Mouse (Mus musculus) embryonic facial prominence, embryonic 11.5 days (tissue): ENCODE measurements around the gene Hyal1. TPM values are rescaled to one million over a fixed set of nuclear protein-coding genes. Genes with fewer than 3 reads are reported as not detected.

Source experiments
- ATAC-seq: fragments of 200-750 bp; cut with Nextera tagmentation; replicated peaks from 2 replicates; pipeline ENCODE4 v1.8.0; 2017; ENCODE audit warnings: low read depth; ENCODE audit not compliant: insufficient number of reproducible peaks, low FRiP score, low TSS enrichment
- DNase-seq: peaks from one replicate; pipeline ENCODE4 v3.0.0-alpha.2; 2015; ENCODE audit warnings: low spot score
- H3K27ac ChIP-seq: fragments of 300-500 bp; sonication (generic); replicated peaks from 2 replicates; pipeline ENCODE4 v1.5.1; 2014; ENCODE audit warnings: mild to moderate bottlenecking, low read depth, low read length, control low read depth
- H3K27me3 ChIP-seq: fragments of 300-500 bp; sonication (generic); 2 replicates; pipeline ENCODE4 v1.6.1; 2014; ENCODE audit warnings: mild to moderate bottlenecking, low read length, moderate library complexity, mixed read lengths; ENCODE audit not compliant: control insufficient read depth, insufficient read depth
- H3K36me3 ChIP-seq: fragments of 300-500 bp; sonication (generic); replicated peaks from 2 replicates; pipeline ENCODE4 v1.6.1; 2014; ENCODE audit warnings: low read depth, mild to moderate bottlenecking, low read length, moderate library complexity, mixed read lengths; ENCODE audit not compliant: control insufficient read depth, insufficient read depth
- H3K4me1 ChIP-seq: fragments of 300-500 bp; sonication (generic); 2 replicates; pipeline ENCODE4 v1.6.1; 2014; ENCODE audit warnings: low read length, mixed read lengths; ENCODE audit not compliant: control insufficient read depth, insufficient read depth
- H3K4me2 ChIP-seq: fragments of 300-500 bp; sonication (generic); 2 replicates; pipeline ENCODE4 v1.6.1; 2014; ENCODE audit warnings: low read depth, mild to moderate bottlenecking, control low read depth, low read length, moderate library complexity
- H3K4me3 ChIP-seq: fragments of 300-500 bp; sonication (generic); 2 replicates; pipeline ENCODE4 v1.5.1; 2014; ENCODE audit warnings: low read depth, low read length, control low read depth
- H3K9ac ChIP-seq: fragments of 300-500 bp; sonication (generic); replicated peaks from 2 replicates; pipeline ENCODE4 v1.6.1; 2014; ENCODE audit warnings: mild to moderate bottlenecking, control low read depth, low read length
- H3K9me3 ChIP-seq: fragments of 300-500 bp; sonication (generic); replicated peaks from 2 replicates; pipeline ENCODE4 v1.6.1; 2016; ENCODE audit warnings: mild to moderate bottlenecking, low read length, inconsistent platforms, mixed read lengths; ENCODE audit not compliant: control insufficient read depth
- WGBS: fragments of 180-500 bp; shearing (Covaris S2); extraction: QIAGEN DNeasy Blood & Tissue Kit; methylation state at CpG from one replicate; pipeline ENCODE4 v1.1.7; 2014; 5-methylcytosine and 5-hydroxymethylcytosine counted together
- polyA plus RNA-seq: library from polyadenylated mRNA; unstranded; fragments of >200 nt; fragmentation: Nextera tagmentation; extraction: Ambion mirVana; gene quantifications from 2 replicates; pipeline ENCODE4 v1.2.1, GENCODE M21; 2014

Gene Hyal1
- polyA plus RNA-seq, 1 experiment from 2014 or later: 5.3 TPM

- Histone ChIP-seq H3K9me3 (no peaks in the 10 kb centered on the region), H3K9ac (peak overlapping the region; percentile 58), H3K27ac (peak overlapping the region; percentile 95), H3K4me3 (peak overlapping the region; percentile 15), H3K27me3 (no peaks in the 10 kb centered on the region), H3K4me1 (peaks cover 40% of the 10 kb centered on the region), H3K36me3 (no peaks in the 10 kb centered on the region), H3K4me2 (peak overlapping the region; percentile 38)
- 3% methylated on average over 4 of the region's 4 CpGs for WGBS
- ATAC-seq (peak; percentile 1; the same call in 1 of the 2 replicates), DNase-seq (peak; percentile 85)
Measured at GRCm38 (mm10) chr9:107630576-107630975, 53.8 kb downstream of the Hyal1 start.

Other genes with a start within 250 kb of the Hyal1 start
- gene Hemk1, start 238.6 kb upstream of the Hyal1 start, polyA plus RNA-seq: 8.2 and 11.0 TPM in 2 replicates
- gene 6430571L13Rik, start 236.3 kb upstream of the Hyal1 start, polyA plus RNA-seq: 0.70 and 0.72 TPM in 2 replicates
- 0.59 and 0.63 TPM in 2 replicates for gene Cacna2d2, start 177.3 kb upstream of the Hyal1 start, polyA plus RNA-seq
- gene Tmem115, start 43.0 kb upstream of the Hyal1 start, polyA plus RNA-seq: 43.3 and 49.7 TPM in 2 replicates
- 14.3 and 18.9 TPM in 2 replicates for gene Cyb561d2, start 34.7 kb upstream of the Hyal1 start, polyA plus RNA-seq
- 39.2 and 41.9 TPM in 2 replicates for gene Nprl2, start 34.7 kb upstream of the Hyal1 start, polyA plus RNA-seq
- 0.93 and 1.1 TPM in 2 replicates for gene Zmynd10, start 29.6 kb upstream of the Hyal1 start, polyA plus RNA-seq
- 42.4 and 43.3 TPM in 2 replicates for gene Rassf1, start 25.4 kb upstream of the Hyal1 start, polyA plus RNA-seq
- 68.5 and 68.9 TPM in 2 replicates for gene Tusc2, start 13.7 kb upstream of the Hyal1 start, polyA plus RNA-seq
- 138 and 150 TPM in 2 replicates for gene Hyal2, start 9.0 kb upstream of the Hyal1 start, polyA plus RNA-seq
- gene Naa80, start 2.0 kb downstream of the Hyal1 start, polyA plus RNA-seq: 11.8 and 14.2 TPM in 2 replicates
- gene Hyal3, start 3.9 kb downstream of the Hyal1 start, polyA plus RNA-seq: 0.66 TPM in 2 replicates
- 42.3 and 42.9 TPM in 2 replicates for gene Ifrd2, start 10.7 kb downstream of the Hyal1 start, polyA plus RNA-seq
- gene Sema3b, start 32.3 kb downstream of the Hyal1 start, polyA plus RNA-seq: 1.1 and 1.3 TPM in 2 replicates
- gene Gnai2, start 58.4 kb downstream of the Hyal1 start, polyA plus RNA-seq: 369 and 379 TPM in 2 replicates
- 7.0 and 7.6 TPM in 2 replicates for gene Slc38a3, start 92.6 kb downstream of the Hyal1 start, polyA plus RNA-seq
- 1.4 TPM in 1 of 2 replicates, not detected in the other for gene Gnat1, start 102.8 kb downstream of the Hyal1 start, polyA plus RNA-seq
- 17.6 and 17.7 TPM in 2 replicates for gene Sema3f, start 133.5 kb downstream of the Hyal1 start, polyA plus RNA-seq
- 184 and 198 TPM in 2 replicates for gene Rbm5, start 194.1 kb downstream of the Hyal1 start, polyA plus RNA-seq